Mouse (Mus musculus): ENCODE measurements at regions not wholly inside any gene's neighbourhood (a gene's known extent, or its start where the extent isn't known, plus 50 kb on each side); places are given as distances from the start of the nearest gene placed in this dataset.

- no peak for DNase-seq
These were observed 750.0 kb downstream of the Serpinb8 start for GRCm38 (mm10) chr1:108339827-108340226.

- DNase-seq = no peak
These were observed 751.5 kb downstream of the Serpinb8 start for GRCm38 (mm10) chr1:108341352-108341751.

GRCm38 (mm10) chr1:108363788-108364187, 774.0 kb downstream of the Serpinb8 start:
- no peak for DNase-seq

GRCm38 (mm10) chr1:108369904-108370600, 780.2 kb downstream of the Serpinb8 start:
- DNase-seq = no peak

GRCm38 (mm10) chr1:108389930-108390329, 800.1 kb downstream of the Serpinb8 start:
- DNase-seq = no peak

GRCm38 (mm10) chr1:108390497-108390896, 800.7 kb downstream of the Serpinb8 start:
- DNase-seq = no peak

GRCm38 (mm10) chr1:108439845-108440244, 850.0 kb downstream of the Serpinb8 start:
- no peak for DNase-seq

GRCm38 (mm10) chr1:108452776-108453175, 863.0 kb downstream of the Serpinb8 start:
- no peak for DNase-seq

- no peak for DNase-seq
These were observed 882.2 kb downstream of the Serpinb8 start for GRCm38 (mm10) chr1:108472031-108472430.

- DNase-seq = no peak
These were observed 909.0 kb downstream of the Serpinb8 start for GRCm38 (mm10) chr1:108498854-108499253.

- DNase-seq = no peak
These were observed 937.6 kb downstream of the Serpinb8 start for GRCm38 (mm10) chr1:108527424-108527823.

GRCm38 (mm10) chr1:108538238-108538637, 948.4 kb downstream of the Serpinb8 start:
- no peak for DNase-seq

- no peak for DNase-seq
These were observed 958.9 kb downstream of the Serpinb8 start for GRCm38 (mm10) chr1:108548721-108549120.

GRCm38 (mm10) chr1:108558882-108559281, 969.1 kb downstream of the Serpinb8 start:
- no peak for DNase-seq

- no peak for DNase-seq
These were observed 973.2 kb downstream of the Serpinb8 start for GRCm38 (mm10) chr1:108562981-108563380.

GRCm38 (mm10) chr1:108571977-108572376, 982.2 kb downstream of the Serpinb8 start:
- no peak for DNase-seq

- DNase-seq = no peak
These were observed 983.0 kb downstream of the Serpinb8 start for GRCm38 (mm10) chr1:108572765-108573164.

- peak; percentile 2 for DNase-seq
These were observed 987.0 kb downstream of the Serpinb8 start for GRCm38 (mm10) chr1:108576806-108577205.

GRCm38 (mm10) chr1:108577793-108578192, 988.0 kb downstream of the Serpinb8 start:
- no peak for DNase-seq

GRCm38 (mm10) chr1:108592720-108593422, 1003.1 kb downstream of the Serpinb8 start:
- no peak for DNase-seq

- no peak for DNase-seq
These were observed 1007.3 kb downstream of the Serpinb8 start for GRCm38 (mm10) chr1:108597129-108597528.

Data from adrenal gland, adult 8-10 months (tissue).